In genomic region chr5:125614348-125614747, GRCm38 (mm10) we compare ENCODE assay signal across 12 mouse cellular contexts.
DNase-seq lines count a peak whose midpoint lies in the region; ATAC-seq and TF ChIP-seq lines count a peak whose summit lies in the region.
"Had no signal": no experiment of that assay in that cellular context is flagged by ENCODE, and none has a peak within 500 bp of the region (broad histone marks: within the 10 kb centered on the region; RNA-seq: fewer than 3 reads in every experiment).

No protein-coding gene starts in this region.

- H3K4me1 ChIP-seq in forebrain, embryonic 14.5 days (ENCODE audit: control insufficient read depth, insufficient read depth, low read length) = no peaks in the 10 kb centered on the region
- H3K4me1 ChIP-seq in forebrain, embryonic 15.5 days = peaks cover 4% of the 10 kb centered on the region; the same call in 1 of the 2 replicates
- H3K4me1 ChIP-seq in liver, adult 2 months (ENCODE audit: control insufficient read depth, insufficient read depth, low read length) = no peaks in the 10 kb centered on the region
- no peaks in the 10 kb centered on the region for H3K4me1 ChIP-seq in liver, embryonic 11.5 days (replicated peaks; ENCODE audit: control insufficient read depth, insufficient read depth, low read length)
- H3K4me1 ChIP-seq: hindbrain, embryonic 12.5 days; limb, embryonic 12.5 days had no signal

- peak; percentile 39; the same call in 1 of the 2 replicates for TF ChIP-seq CTCF in liver, adult 2 months (IDR thresholded peaks at IDR 0.05; ENCODE audit: low read depth, low read length)

- 0 out of 2 replicates have a peak, but pooled peaks have one; percentile 37 for ATAC-seq in forebrain, embryonic 14.5 days
- no peak for ATAC-seq in forebrain, embryonic 15.5 days (replicated peaks)
- no peak for ATAC-seq in liver, embryonic 11.5 days (replicated peaks; ENCODE audit: low FRiP score)
- ATAC-seq in CD4-positive, CD25-positive, alpha-beta regulatory T cell, adult 4 months = no peak
- ATAC-seq: midbrain, embryonic 15.5 days had no signal

- peak; percentile 42 for DNase-seq in forebrain, embryonic 14.5 days (ENCODE audit: low spot score)
- DNase-seq in liver, adult 2 months (ENCODE audit: extremely low read depth, low read depth, low spot score) = no peak
- DNase-seq in liver, embryonic 11.5 days (ENCODE audit: low spot score) = no peak
- DNase-seq in R1 (ENCODE audit: low read depth, low spot score) = peak; percentile 68
- peak; percentile 23 for DNase-seq in mesoderm, embryonic 11.5 days (ENCODE audit: low read depth, low spot score)
- no peak for DNase-seq in layer of hippocampus, postnatal 14 days (ENCODE audit: low spot score in 2 of 2)
- DNase-seq: cerebellum, adult 11 months had no signal

- WGBS in forebrain, embryonic 14.5 days = 33% methylated on average over 2 of the region's 2 CpGs
- WGBS in forebrain, embryonic 15.5 days = 34% methylated on average over 2 of the region's 2 CpGs
- 55% methylated on average over 2 of the region's 2 CpGs for WGBS in liver, adult 2 months
- WGBS in liver, embryonic 11.5 days = 42% methylated on average over 2 of the region's 2 CpGs

- no peak overlapping the region for H3K9ac ChIP-seq in forebrain, embryonic 14.5 days (ENCODE audit: low read length)
- no peak overlapping the region for H3K9ac ChIP-seq in forebrain, embryonic 15.5 days (replicated peaks)
- no peak overlapping the region for H3K9ac ChIP-seq in liver, adult 2 months (ENCODE audit: low read depth, low read length)
- H3K9ac ChIP-seq in liver, embryonic 11.5 days (ENCODE audit: low read depth, low read length) = no peak overlapping the region
- H3K9ac ChIP-seq: hindbrain, embryonic 12.5 days; limb, embryonic 12.5 days; midbrain, embryonic 15.5 days had no signal

- no peaks in the 10 kb centered on the region for H3K79me2 ChIP-seq in liver, adult 2 months (ENCODE audit: control insufficient read depth, insufficient read depth, low read length)

- no peaks in the 10 kb centered on the region for H3K27me3 ChIP-seq in forebrain, embryonic 14.5 days (replicated peaks; ENCODE audit: control insufficient read depth, insufficient read depth, low read length)
- H3K27me3 ChIP-seq in forebrain, embryonic 15.5 days = no peaks in the 10 kb centered on the region
- 0 out of 2 replicates have a peak, but pooled peaks cover 2% of the 10 kb centered on the region for H3K27me3 ChIP-seq in liver, adult 2 months (ENCODE audit: control insufficient read depth, insufficient read depth, low read length)
- H3K27me3 ChIP-seq in liver, embryonic 11.5 days (replicated peaks; ENCODE audit: control insufficient read depth, insufficient read depth, low read length) = no peaks in the 10 kb centered on the region
- H3K27me3 ChIP-seq: hindbrain, embryonic 12.5 days; limb, embryonic 12.5 days; midbrain, embryonic 15.5 days had no signal

- no peak for TF ChIP-seq POLR2A in liver, adult 2 months (IDR thresholded peaks at IDR 0.05; ENCODE audit: extremely low read depth, insufficient read depth, low read length)

- H3K9me3 ChIP-seq in forebrain, embryonic 14.5 days (replicated peaks; ENCODE audit: control insufficient read depth, low read length) = peaks cover 7% of the 10 kb centered on the region; the same call in 1 of the 2 replicates
- no peaks in the 10 kb centered on the region for H3K9me3 ChIP-seq in forebrain, embryonic 15.5 days
- H3K9me3 ChIP-seq in liver, embryonic 11.5 days (ENCODE audit: control insufficient read depth, low read length) = peaks cover 16% of the 10 kb centered on the region; the same call in 1 of the 2 replicates

- H3K36me3 ChIP-seq in forebrain, embryonic 14.5 days (ENCODE audit: control insufficient read depth, insufficient read depth, low read length) = 0 out of 2 replicates have a peak, but pooled peaks cover 3% of the 10 kb centered on the region
- peaks cover 7% of the 10 kb centered on the region; the same call in 1 of the 2 replicates for H3K36me3 ChIP-seq in forebrain, embryonic 15.5 days
- H3K36me3 ChIP-seq in liver, adult 2 months (ENCODE audit: control insufficient read depth, insufficient read depth, low read length) = no peaks in the 10 kb centered on the region
- H3K36me3 ChIP-seq in liver, embryonic 11.5 days (ENCODE audit: control insufficient read depth, insufficient read depth, low read length) = no peaks in the 10 kb centered on the region
- H3K36me3 ChIP-seq: hindbrain, embryonic 12.5 days; limb, embryonic 12.5 days; midbrain, embryonic 15.5 days had no signal

- no peak overlapping the region for H3K27ac ChIP-seq in forebrain, embryonic 14.5 days (ENCODE audit: low read depth, low read length)
- no peak overlapping the region for H3K27ac ChIP-seq in forebrain, embryonic 15.5 days (replicated peaks)
- no peak overlapping the region for H3K27ac ChIP-seq in liver, adult 2 months (replicated peaks; ENCODE audit: insufficient read depth, low read depth, low read length)
- H3K27ac ChIP-seq in liver, embryonic 11.5 days (ENCODE audit: low read depth, low read length) = no peak overlapping the region
- H3K27ac ChIP-seq: hindbrain, embryonic 12.5 days; limb, embryonic 12.5 days; midbrain, embryonic 15.5 days had no signal

- no peak overlapping the region for H3K4me3 ChIP-seq in forebrain, embryonic 14.5 days (ENCODE audit: low read depth, low read length)
- no peak overlapping the region for H3K4me3 ChIP-seq in forebrain, embryonic 15.5 days
- H3K4me3 ChIP-seq in liver, adult 2 months (ENCODE audit: insufficient read depth, low read depth, low read length) = no peak overlapping the region
- no peak overlapping the region for H3K4me3 ChIP-seq in liver, embryonic 11.5 days (ENCODE audit: low read depth, low read length)
- H3K4me3 ChIP-seq: hindbrain, embryonic 12.5 days; limb, embryonic 12.5 days; midbrain, embryonic 15.5 days had no signal

- H3K4me2 ChIP-seq in forebrain, embryonic 14.5 days (ENCODE audit: low read length) = no peak overlapping the region
- no peak overlapping the region for H3K4me2 ChIP-seq in forebrain, embryonic 15.5 days (replicated peaks)
- H3K4me2 ChIP-seq in liver, embryonic 11.5 days = no peak overlapping the region
- H3K4me2 ChIP-seq: hindbrain, embryonic 12.5 days; limb, embryonic 12.5 days; midbrain, embryonic 15.5 days had no signal

Comparison
In these comparisons a context has a peak if more than half of its experiments do, and no peak if none do; other contexts are left out.
1. DNase-seq: peak in forebrain, embryonic 14.5 days (single experiment), R1 (single experiment) and mesoderm, embryonic 11.5 days (single experiment); none in liver, adult 2 months (single experiment), liver, embryonic 11.5 days (single experiment) and layer of hippocampus, postnatal 14 days (0 of 2).